ENCODE assay signal across 7 mouse cellular contexts in the genomic region with DNA sequence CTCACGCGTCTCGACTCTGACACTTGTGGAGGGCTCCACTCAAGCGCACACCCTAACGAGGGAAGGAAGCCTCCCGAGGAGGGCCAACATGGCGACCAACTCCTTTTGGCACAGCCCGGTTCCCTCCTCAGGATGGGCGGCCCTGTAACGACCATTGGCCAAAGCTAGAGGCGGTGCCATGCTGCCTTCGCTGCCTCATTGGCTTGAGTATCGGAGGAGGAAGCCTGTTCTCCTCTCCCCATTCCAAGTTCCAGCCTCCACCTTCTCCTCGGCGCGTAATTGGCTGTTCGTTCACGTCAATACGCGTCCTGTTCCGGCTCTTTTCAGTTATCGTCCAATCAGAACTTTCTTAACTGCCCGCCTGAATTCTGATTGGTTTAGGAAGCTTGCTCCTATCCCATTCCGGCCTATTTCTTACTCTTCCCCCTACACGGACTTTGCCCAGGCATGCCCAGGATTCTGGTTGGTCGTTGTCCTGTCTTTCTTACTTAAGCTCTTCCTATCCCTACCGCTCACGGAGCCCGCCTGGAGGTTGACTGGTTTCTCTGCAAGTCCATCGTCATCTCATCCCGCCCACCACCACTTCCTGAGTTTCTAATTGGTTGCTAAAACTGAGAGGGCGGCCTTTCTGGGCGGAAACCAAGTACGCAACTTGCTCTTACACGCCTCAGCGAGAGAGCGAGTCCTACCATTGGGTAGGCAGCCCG. TPM values are rescaled to one million over a fixed set of nuclear protein-coding genes. Genes with fewer than 3 reads are reported as not detected.
DNase-seq lines count a peak whose midpoint lies in the region; ATAC-seq lines count a peak whose summit lies in the region.

A gene (plus strand): TSS at position 655 of the 707 bp plus-strand sequence.

- no peaks in the 10 kb centered on the region for H3K27me3 ChIP-seq in intestine, embryonic 16.5 days (replicated peaks; ENCODE audit: control insufficient read depth, insufficient read depth, low read length)
- no peaks in the 10 kb centered on the region for H3K27me3 ChIP-seq in midbrain, embryonic 11.5 days (ENCODE audit: control insufficient read depth, insufficient read depth, low read length)

- under 1% methylated on average over 38 of the region's 38 CpGs for WGBS in intestine, embryonic 16.5 days
- WGBS in midbrain, embryonic 11.5 days, result under 1% methylated on average over 37 of the region's 38 CpGs

- intact Hi-C loops in left cerebral cortex, postnatal 36 days (cut with DNase I), result no loop called here

- H3K9me3 ChIP-seq in intestine, embryonic 16.5 days (ENCODE audit: control insufficient read depth, low read length), result no peaks in the 10 kb centered on the region
- H3K9me3 ChIP-seq in midbrain, embryonic 11.5 days (ENCODE audit: control insufficient read depth, low read length), result no peaks in the 10 kb centered on the region

- H3K4me3 ChIP-seq in intestine, embryonic 16.5 days (ENCODE audit: low read length), result peak within 1 kb of the TSS; percentile 76
- peak within 1 kb of the TSS; percentile 94 for H3K4me3 ChIP-seq in midbrain, embryonic 11.5 days (ENCODE audit: low read depth, low read length)

- DNase-seq in adrenal gland, adult 8-10 months, result peak; percentile 100
- peak; percentile 99 for DNase-seq in embryo, embryonic 9.5 days (ENCODE audit: extremely low spot score)
- DNase-seq in gastrocnemius, postnatal 4 days (ENCODE audit: low spot score in 2 of 2), result peak; percentile 92 to 96
- peak; percentile 98 to 99 for DNase-seq in left cerebral cortex, postnatal 36 days (ENCODE audit: low spot score in 2 of 2)
- peak; percentile 99 for DNase-seq in midbrain, embryonic 11.5 days (ENCODE audit: low spot score, missing footprints)
- peak; percentile 100 for DNase-seq in skeletal muscle tissue, adult 2 months (ENCODE audit: low read depth, low spot score)

- H3K4me1 ChIP-seq in intestine, embryonic 16.5 days (ENCODE audit: control insufficient read depth, insufficient read depth, low read length), result peaks cover 26% of the 10 kb centered on the region
- H3K4me1 ChIP-seq in midbrain, embryonic 11.5 days (ENCODE audit: control insufficient read depth, insufficient read depth, low read length), result peaks cover 26% of the 10 kb centered on the region

- peak; percentile 97 for ATAC-seq in intestine, embryonic 16.5 days
- ATAC-seq in midbrain, embryonic 11.5 days (ENCODE audit: low FRiP score), result peak; percentile 98

- peak within 1 kb of the TSS; percentile 71 for H3K4me2 ChIP-seq in intestine, embryonic 16.5 days (ENCODE audit: low read depth, low read length)
- peak within 1 kb of the TSS; percentile 71 for H3K4me2 ChIP-seq in midbrain, embryonic 11.5 days

- peak within 1 kb of the TSS; percentile 100 for H3K27ac ChIP-seq in intestine, embryonic 16.5 days (ENCODE audit: low read length)
- peak within 1 kb of the TSS; percentile 99 for H3K27ac ChIP-seq in midbrain, embryonic 11.5 days (ENCODE audit: low read depth, low read length)

- H3K36me3 ChIP-seq in intestine, embryonic 16.5 days (ENCODE audit: control insufficient read depth, insufficient read depth, low read length), result peaks cover 16% of the 10 kb centered on the region
- H3K36me3 ChIP-seq in midbrain, embryonic 11.5 days (ENCODE audit: control insufficient read depth, insufficient read depth, low read length), result peaks cover 26% of the 10 kb centered on the region

- H3K9ac ChIP-seq in intestine, embryonic 16.5 days (ENCODE audit: low read depth, low read length), result peak within 1 kb of the TSS; percentile 96
- H3K9ac ChIP-seq in midbrain, embryonic 11.5 days (ENCODE audit: low read length), result peak within 1 kb of the TSS; percentile 95

RNA-seq across cellular contexts. Expression of the gene that starts here (rescaled TPM):
- 10 to 100 TPM; 75.8 to 97.0 (median 91.9) TPM for total RNA-seq in adrenal gland, adult 8-10 months (2022)
- 10 to 100 TPM; 54.9 to 69.9 TPM for total RNA-seq in gastrocnemius, postnatal 4 days (2021)
- polyA plus RNA-seq in intestine, embryonic 16.5 days (2015; fragmentation: Nextera tagmentation; extraction: Ambion mirVana), result 6.8 and 7.2 TPM in 2 replicates
- total RNA-seq in left cerebral cortex, postnatal 36 days (2021), result 10 to 100 TPM; 22.0 to 30.3 TPM
- polyA plus RNA-seq in midbrain, embryonic 11.5 days (2014; fragmentation: Nextera tagmentation; extraction: Ambion mirVana), result 11.2 and 11.7 TPM in 2 replicates

Comparison
In these comparisons a context has a peak if more than half of its experiments do, and no peak if none do; other contexts are left out.
1. Peak in every context shown above with its lines: DNase-seq, ATAC-seq, H3K4me3 ChIP-seq and H3K27ac ChIP-seq.